Mouse (Mus musculus) stomach, postnatal 0 days (tissue): ENCODE results near the gene Otof.

ENCODE experiments used
- CTCF ChIP-seq: IDR thresholded peaks from 2 replicates; pipeline ENCODE4 v1.5.1; 2016; ENCODE audit warnings: antibody characterized with exemption, low read depth, mild to moderate bottlenecking, moderate library complexity
- EP300 ChIP-seq: optimal IDR thresholded peaks from 2 replicates; pipeline ENCODE3; 2016; ENCODE audit warnings: antibody characterized with exemption

GRCm38 (mm10) chr5:30485136-30485535 is 23.4 kb upstream of the Otof start:
- TF ChIP-seq CTCF: no peak
- no peak for TF ChIP-seq EP300
